Mouse (Mus musculus) spleen, adult 2 months (tissue): ENCODE measurements around the gene Ap2b1.

Experiments used
- CTCF ChIP-seq: fragments of 200-500 bp; IDR thresholded peaks from 2 replicates; pipeline ENCODE4 v1.5.1; 2011; ENCODE audit warnings: mild to moderate bottlenecking, inconsistent platforms; ENCODE audit not compliant: insufficient read depth, insufficient read length, insufficient replicate concordance; ENCODE audit errors: extremely low read depth
- POLR2A ChIP-seq: fragments of 200-500 bp; IDR thresholded peaks from 2 replicates; pipeline ENCODE4 v1.6.1; 2011; ENCODE audit warnings: low read depth, low read length, inconsistent platforms

DNA sequence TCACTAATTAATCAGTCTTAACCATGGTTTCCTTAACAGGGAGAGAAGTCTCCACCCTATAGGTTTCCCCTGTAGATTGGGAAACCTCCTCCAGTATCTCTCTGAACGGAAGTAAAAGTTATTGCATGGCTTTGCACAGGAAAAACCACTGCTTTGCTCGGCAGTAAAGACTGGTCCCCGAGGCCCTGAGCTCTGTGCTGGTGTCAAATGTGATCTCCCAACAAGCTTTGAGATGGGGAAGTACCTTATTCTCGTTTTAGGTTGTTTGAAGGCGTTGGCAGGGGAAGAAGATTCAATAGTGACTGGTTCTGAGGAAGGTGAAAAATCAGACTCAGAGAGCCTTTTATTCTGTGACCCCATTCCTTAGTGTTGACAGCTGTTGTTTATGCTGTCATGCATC lies 99.9 kb downstream of the Ap2b1 start:
- TF ChIP-seq CTCF, result no peak
- no peak for TF ChIP-seq POLR2A
